Mouse (Mus musculus): ENCODE measurements around the gene Cryba1.
"Not testable (repeated sequence)": the region's sequence is repeated elsewhere in the genome, so short reads cannot be mapped to it uniquely, and the experiment has no call there.

Cryba1 gene

GRCm38 (mm10) chr11:77725183-77725582 lies at the start of gene Cryba1:
Gene Cryba1 (minus strand): TSS chr11:77725283.
- no peak for DNase-seq (ENCODE audit: low read depth)

GRCm38 (mm10) chr11:77771879-77772713 lies 47.0 kb upstream of the Cryba1 start:
- DNase-seq (ENCODE audit: low read depth), result no peak

- DNase-seq (ENCODE audit: low read depth), result no peak
Measured at GRCm38 (mm10) chr11:77770346-77770745, 45.3 kb upstream of the Cryba1 start.

GRCm38 (mm10) chr11:77769496-77769895 lies 44.4 kb upstream of the Cryba1 start:
- no peak for DNase-seq (ENCODE audit: low read depth)

- DNase-seq (ENCODE audit: low read depth), result no peak
Measured at GRCm38 (mm10) chr11:77766351-77767001, 41.4 kb upstream of the Cryba1 start.

GRCm38 (mm10) chr11:77765459-77765777 lies 40.3 kb upstream of the Cryba1 start:
- DNase-seq (ENCODE audit: low read depth), result no peak

GRCm38 (mm10) chr11:77764694-77765458 lies 39.8 kb upstream of the Cryba1 start:
- no peak for DNase-seq (ENCODE audit: low read depth)

GRCm38 (mm10) chr11:77763673-77764340 lies 38.7 kb upstream of the Cryba1 start:
- no peak for DNase-seq (ENCODE audit: low read depth)

GRCm38 (mm10) chr11:77762783-77763672 lies 37.9 kb upstream of the Cryba1 start, which contains the start of gene Myo18a:
Gene Myo18a (plus strand): TSS chr11:77763246.
- DNase-seq (ENCODE audit: low read depth), result no peak

GRCm38 (mm10) chr11:77760031-77760430 lies 34.9 kb upstream of the Cryba1 start:
- DNase-seq (ENCODE audit: low read depth), result no peak

- DNase-seq (ENCODE audit: low read depth), result no peak
Measured at GRCm38 (mm10) chr11:77753469-77753868, 28.4 kb upstream of the Cryba1 start.

- no peak for DNase-seq (ENCODE audit: low read depth)
Measured at GRCm38 (mm10) chr11:77752525-77752924, 27.4 kb upstream of the Cryba1 start.

- DNase-seq (ENCODE audit: low read depth), result no peak
Measured at GRCm38 (mm10) chr11:77748996-77749395, 23.9 kb upstream of the Cryba1 start.

- DNase-seq (ENCODE audit: low read depth), result not testable (repeated sequence)
Measured at GRCm38 (mm10) chr11:77747103-77747502, 22.0 kb upstream of the Cryba1 start.

- no peak for DNase-seq (ENCODE audit: low read depth)
Measured at GRCm38 (mm10) chr11:77746652-77747051, 21.6 kb upstream of the Cryba1 start.

GRCm38 (mm10) chr11:77743966-77744365 lies 18.9 kb upstream of the Cryba1 start:
- no peak for DNase-seq (ENCODE audit: low read depth)

GRCm38 (mm10) chr11:77738555-77738954 lies 13.5 kb upstream of the Cryba1 start:
- DNase-seq (ENCODE audit: low read depth), result no peak

- DNase-seq (ENCODE audit: low read depth), result peak; percentile 46
Measured at GRCm38 (mm10) chr11:77737289-77737688, 12.2 kb upstream of the Cryba1 start.

- DNase-seq (ENCODE audit: low read depth), result no peak
Measured at GRCm38 (mm10) chr11:77728587-77728986, 3.5 kb upstream of the Cryba1 start.

GRCm38 (mm10) chr11:77724766-77725165 lies 317 bp downstream of the Cryba1 start:
- no peak for DNase-seq (ENCODE audit: low read depth)

- DNase-seq (ENCODE audit: low read depth), result no peak
Measured at GRCm38 (mm10) chr11:77721389-77721788, 3.7 kb downstream of the Cryba1 start.

Data from c-Kit-positive CD71-positive TER-119-negative erythroid progenitor cells, embryonic 14.5 days (primary cell).